ENCODE assay signal across 14 mouse cellular contexts in genomic region chr2:33188925-33189670, GRCm38 (mm10). TPM values are rescaled to one million over a fixed set of nuclear protein-coding genes. Genes with fewer than 3 reads are reported as not detected.
DNase-seq lines count a peak whose midpoint lies in the region; ATAC-seq and TF ChIP-seq lines count a peak whose summit lies in the region.
"Had no signal": no experiment of that assay in that cellular context is flagged by ENCODE, and none has a peak within 500 bp of the region (broad histone marks: within the 10 kb centered on the region; RNA-seq: fewer than 3 reads in every experiment).

No protein-coding gene starts in this region.

- no peaks in the 10 kb centered on the region for H3K36me3 ChIP-seq in heart, embryonic 13.5 days
- no peaks in the 10 kb centered on the region for H3K36me3 ChIP-seq in heart, embryonic 11.5 days (ENCODE audit: control insufficient read depth, insufficient read depth, low read length)
- no peaks in the 10 kb centered on the region for H3K36me3 ChIP-seq in kidney, postnatal 0 days (ENCODE audit: insufficient read depth, low read length)
- H3K36me3 ChIP-seq: liver, embryonic 12.5 days; midbrain, embryonic 13.5 days had no signal

- no peak overlapping the region for H3K4me2 ChIP-seq in heart, embryonic 13.5 days
- H3K4me2 ChIP-seq in heart, embryonic 11.5 days: no peak overlapping the region
- no peak overlapping the region for H3K4me2 ChIP-seq in kidney, postnatal 0 days (ENCODE audit: low read length)
- H3K4me2 ChIP-seq: liver, embryonic 12.5 days; midbrain, embryonic 13.5 days had no signal

- H3K9ac ChIP-seq in heart, embryonic 13.5 days: no peak overlapping the region
- no peak overlapping the region for H3K9ac ChIP-seq in heart, embryonic 11.5 days (ENCODE audit: low read depth, low read length)
- H3K9ac ChIP-seq in kidney, postnatal 0 days (ENCODE audit: low read depth, low read length): no peak overlapping the region
- H3K9ac ChIP-seq: liver, embryonic 12.5 days; midbrain, embryonic 13.5 days had no signal

- in situ Hi-C loops in Patski (cut with MboI; ENCODE audit: low pct_unique_long_range_greater_than_20kb): no loop called here

- intact Hi-C loops in gastrocnemius, postnatal 14 days (cut with DNase I; ENCODE audit: low total_unique reads): no loop called here

- CTCF ChIA-PET in Patski (lab: Charles Lee): interaction anchor here (0.7 to 1.2 kb wide), 2 partner anchors 19 to 158 kb away, joined by 3 read pairs; no protein-coding TSS in a partner anchor

- WGBS in heart, embryonic 13.5 days: 83% methylated on average over 6 of the region's 6 CpGs
- WGBS in heart, embryonic 11.5 days (ENCODE audit: insufficient replicate concordance): 81% methylated on average over 6 of the region's 6 CpGs
- 55% methylated on average over 6 of the region's 6 CpGs for WGBS in kidney, postnatal 0 days

- H3K27me3 ChIP-seq in heart, embryonic 13.5 days (replicated peaks): no peaks in the 10 kb centered on the region
- H3K27me3 ChIP-seq in heart, embryonic 11.5 days (ENCODE audit: control insufficient read depth, insufficient read depth, low read length): no peaks in the 10 kb centered on the region
- no peaks in the 10 kb centered on the region for H3K27me3 ChIP-seq in Patski
- H3K27me3 ChIP-seq in kidney, postnatal 0 days (ENCODE audit: insufficient read depth, low read length): no peaks in the 10 kb centered on the region
- H3K27me3 ChIP-seq: liver, embryonic 12.5 days; midbrain, embryonic 13.5 days had no signal

- no peak overlapping the region for H3K4me3 ChIP-seq in heart, embryonic 13.5 days
- no peak overlapping the region for H3K4me3 ChIP-seq in heart, embryonic 11.5 days (ENCODE audit: low read depth, low read length)
- H3K4me3 ChIP-seq in kidney, postnatal 0 days (replicated peaks; ENCODE audit: low read depth, low read length): no peak overlapping the region
- H3K4me3 ChIP-seq: erythroblast, embryonic 14.5 days; liver, embryonic 12.5 days; midbrain, embryonic 13.5 days had no signal

- no peaks in the 10 kb centered on the region for H3K9me3 ChIP-seq in heart, embryonic 13.5 days
- H3K9me3 ChIP-seq in heart, embryonic 11.5 days (replicated peaks; ENCODE audit: control insufficient read depth, low read length): no peaks in the 10 kb centered on the region
- no peaks in the 10 kb centered on the region for H3K9me3 ChIP-seq in kidney, postnatal 0 days (replicated peaks; ENCODE audit: low read length)
- H3K9me3 ChIP-seq: liver, embryonic 12.5 days; midbrain, embryonic 13.5 days had no signal

- ATAC-seq in heart, embryonic 13.5 days (ENCODE audit: extremely low read depth, insufficient number of reproducible peaks, low FRiP score, low TSS enrichment): no peak
- ATAC-seq in heart, embryonic 11.5 days (replicated peaks; ENCODE audit: insufficient number of reproducible peaks, low FRiP score, low TSS enrichment): no peak
- ATAC-seq in Patski: peak; percentile 20
- ATAC-seq in kidney, postnatal 0 days (replicated peaks; ENCODE audit: low FRiP score, low read depth): peak; percentile 84
- ATAC-seq: liver, embryonic 12.5 days; midbrain, embryonic 13.5 days had no signal

- peaks cover 63% of the 10 kb centered on the region for H3K4me1 ChIP-seq in heart, embryonic 13.5 days
- H3K4me1 ChIP-seq in heart, embryonic 11.5 days (ENCODE audit: control insufficient read depth, insufficient read depth, low read length): peaks cover 32% of the 10 kb centered on the region
- H3K4me1 ChIP-seq in kidney, postnatal 0 days (replicated peaks; ENCODE audit: insufficient read depth, low read length): peaks cover 19% of the 10 kb centered on the region
- H3K4me1 ChIP-seq: liver, embryonic 12.5 days; midbrain, embryonic 13.5 days had no signal

- POLR2A ChIA-PET in Patski (lab: Charles Lee): no interaction called here

- DNase-seq in Patski (ENCODE audit: low read depth, low spot score): no peak
- DNase-seq in gastrocnemius, postnatal 14 days: peak; percentile 77
- no peak for DNase-seq in kidney, postnatal 0 days (ENCODE audit: low spot score)
- no peak for DNase-seq in right cerebral cortex, postnatal 14 days
- DNase-seq in urinary bladder, postnatal 10 days (ENCODE audit: low spot score): no peak
- no peak for DNase-seq in thymus, postnatal 4 days
- DNase-seq: cerebellum, adult 9-11 months; lung, postnatal 36 days; right cerebral cortex, postnatal 25 days had no signal

- no peak for TF ChIP-seq CTCF in Patski (IDR thresholded peaks at IDR 0.05)
- TF ChIP-seq CTCF in kidney, postnatal 0 days (IDR thresholded peaks at IDR 0.05; ENCODE audit: low read depth): no peak

- H3K27ac ChIP-seq in heart, embryonic 13.5 days (replicated peaks): peak overlapping the region; percentile 89
- H3K27ac ChIP-seq in heart, embryonic 11.5 days (ENCODE audit: low read depth, low read length): no peak overlapping the region
- H3K27ac ChIP-seq in kidney, postnatal 0 days: peak overlapping the region; percentile 75
- H3K27ac ChIP-seq: liver, embryonic 12.5 days; midbrain, embryonic 13.5 days had no signal

RNA-seq across cellular contexts. Expression of gene Angptl2, which starts 26.8 kb away (rescaled TPM):
- 55.4 and 59.0 TPM in 2 replicates for polyA plus RNA-seq in heart, embryonic 13.5 days (2015; fragmentation: Nextera tagmentation; extraction: Ambion mirVana)
- polyA plus RNA-seq in heart, embryonic 11.5 days (2014; fragmentation: Nextera tagmentation; extraction: Ambion mirVana): 34.3 and 47.8 TPM in 2 replicates
- 16.2 TPM for polyA plus RNA-seq in Patski (2021)
- 100 to 1,000 TPM; 121 to 163 TPM for total RNA-seq in gastrocnemius, postnatal 14 days (2021)
- 36.9 and 41.1 TPM in 2 replicates for polyA plus RNA-seq in kidney, postnatal 0 days (2015; fragmentation: Nextera tagmentation; extraction: Ambion mirVana)
- polyA plus RNA-seq: erythroblast, embryonic 14.5 days had no signal

RNA-seq across cellular contexts. Expression of gene Garnl3, which starts 57.6 kb away (rescaled TPM):
- polyA plus RNA-seq in heart, embryonic 13.5 days (2015; fragmentation: Nextera tagmentation; extraction: Ambion mirVana): 10.4 and 11.0 TPM in 2 replicates
- 14.6 and 15.4 TPM in 2 replicates for polyA plus RNA-seq in heart, embryonic 11.5 days (2014; fragmentation: Nextera tagmentation; extraction: Ambion mirVana)
- polyA plus RNA-seq in Patski (2021): 14.2 TPM
- total RNA-seq in gastrocnemius, postnatal 14 days (2021): 1 to 10 TPM; 2.0 to 2.3 TPM
- 6.6 and 6.9 TPM in 2 replicates for polyA plus RNA-seq in kidney, postnatal 0 days (2015; fragmentation: Nextera tagmentation; extraction: Ambion mirVana)
- polyA plus RNA-seq: erythroblast, embryonic 14.5 days had no signal

Comparison
In these comparisons a context has a peak if more than half of its experiments do, and no peak if none do; other contexts are left out.
1. ATAC-seq: peak in Patski (single experiment) and kidney, postnatal 0 days (single experiment); none in heart, embryonic 13.5 days (single experiment) and heart, embryonic 11.5 days (single experiment).